Mouse (Mus musculus) adrenal gland, adult 2 months (tissue): Measurements from ENCODE around the gene Rph3a. TPM values are rescaled to one million over a fixed set of nuclear protein-coding genes. Genes with fewer than 3 reads are reported as not detected.

Source experiments
- DNase-seq: peaks from one replicate; pipeline ENCODE4 v3.0.0; 2021
- long read RNA-seq: library from polyadenylated mRNA; stranded (forward); transcript quantifications from one replicate; pipeline ENCODE4 v2.0.0, GENCODE M21; 2021
- polyA plus RNA-seq: library from polyadenylated mRNA; depleted of rRNA; stranded (reverse); fragments of >200 nt; gene quantifications from 2 replicates; pipeline ENCODE4 v1.2.3, GENCODE M21; 2012; rRNA removed
- total RNA-seq, 2 experiments: library from RNA; stranded (reverse); gene quantifications; 2 replicates each; pipeline ENCODE4 v1.2.3; 2021

Gene Rph3a
- total RNA-seq (1 to 10 TPM; 3.7 to 4.6 TPM), polyA plus RNA-seq (2.4 and 3.5 TPM in 2 replicates)
- long read RNA-seq, partial matches to known transcripts: 0 of 1 reads
- long read RNA-seq, other reads (novel, unspliced or antisense): 1 of 1 reads

GRCm38 (mm10) chr5:121009811-121010569 is at the start of gene Rph3a:
Gene Rph3a (minus strand): TSS chr5:121010092.
- no peak for DNase-seq

GRCm38 (mm10) chr5:121058261-121058660 is 48.4 kb upstream of the Rph3a start:
- no peak for DNase-seq

- DNase-seq: no peak
Observed at GRCm38 (mm10) chr5:121053886-121054285, 44.0 kb upstream of the Rph3a start.

GRCm38 (mm10) chr5:121041791-121042190 is 31.9 kb upstream of the Rph3a start:
- DNase-seq: no peak

GRCm38 (mm10) chr5:121039465-121039864 is 29.6 kb upstream of the Rph3a start:
- no peak for DNase-seq

GRCm38 (mm10) chr5:121030161-121030560 is 20.3 kb upstream of the Rph3a start:
- no peak for DNase-seq

- no peak for DNase-seq
Observed at GRCm38 (mm10) chr5:121019505-121019904, 9.6 kb upstream of the Rph3a start.

GRCm38 (mm10) chr5:121017699-121018098 is 7.8 kb upstream of the Rph3a start:
- no peak for DNase-seq

GRCm38 (mm10) chr5:121016405-121016804 is 6.5 kb upstream of the Rph3a start:
- no peak for DNase-seq

GRCm38 (mm10) chr5:121014496-121014895 is 4.6 kb upstream of the Rph3a start:
- DNase-seq: no peak

GRCm38 (mm10) chr5:121011962-121012361 is 2.1 kb upstream of the Rph3a start:
- DNase-seq: no peak

- DNase-seq: peak; percentile 53
Observed at GRCm38 (mm10) chr5:121009406-121009805, 486 bp downstream of the Rph3a start.

- no peak for DNase-seq
Observed at GRCm38 (mm10) chr5:121008411-121009239, 1.3 kb downstream of the Rph3a start.

GRCm38 (mm10) chr5:121007563-121007962 is 2.3 kb downstream of the Rph3a start:
- no peak for DNase-seq

GRCm38 (mm10) chr5:121007130-121007529 is 2.8 kb downstream of the Rph3a start:
- no peak for DNase-seq

GRCm38 (mm10) chr5:121006176-121006575 is 3.7 kb downstream of the Rph3a start:
- DNase-seq: no peak

- DNase-seq: no peak
Observed at GRCm38 (mm10) chr5:121003781-121004180, 6.1 kb downstream of the Rph3a start.

- DNase-seq: no peak
Observed at GRCm38 (mm10) chr5:120999573-120999972, 10.3 kb downstream of the Rph3a start.

- no peak for DNase-seq
Observed at GRCm38 (mm10) chr5:120988373-120988772, 21.5 kb downstream of the Rph3a start.

- DNase-seq: no peak
Observed at GRCm38 (mm10) chr5:120983029-120983428, 26.9 kb downstream of the Rph3a start.

GRCm38 (mm10) chr5:120981211-120981610 is 28.7 kb downstream of the Rph3a start:
- DNase-seq: no peak

- no peak for DNase-seq
Observed at GRCm38 (mm10) chr5:120980116-120980515, 29.8 kb downstream of the Rph3a start.

- no peak for DNase-seq
Observed at GRCm38 (mm10) chr5:120976138-120976537, 33.8 kb downstream of the Rph3a start.
